ENCODE assay signal across 16 mouse cellular contexts in genomic region chr11:36090210-36090609, GRCm38 (mm10).
A peak's percentile ranks its signal among the peaks of the same experiment; 100 is the strongest.
DNase-seq lines count a peak whose midpoint lies in the region; TF ChIP-seq lines count a peak whose summit lies in the region.
"Had no signal": no experiment of that assay in that cellular context is flagged by ENCODE, and none has a peak within 500 bp of the region (broad histone marks: within the 10 kb centered on the region; RNA-seq: fewer than 3 reads in every experiment).

No protein-coding gene starts in this region.

- TF ChIP-seq CTCF in layer of hippocampus, adult 2 months (conservative IDR thresholded peaks at IDR 0.05): no peak

- no peak overlapping the region for H3K27ac ChIP-seq in layer of hippocampus, adult 2 months
- H3K27ac ChIP-seq: left cerebral cortex, adult 2 months; liver, embryonic 13.5 days; neural tube, embryonic 12.5 days had no signal

- intact Hi-C loops in left cerebral cortex, postnatal 25 days (cut with DNase I): no loop called here

- DNase-seq in adrenal gland, postnatal 10 days: peak; percentile 31
- no peak for DNase-seq in adrenal gland, adult 8-10 months
- peak; percentile 44 to 50 for DNase-seq in kidney, postnatal 4 days
- DNase-seq in kidney, adult 18-20 months: no peak
- DNase-seq in forelimb bud, embryonic 11.5 days (ENCODE audit: low read depth, low spot score): peak; percentile 61
- no peak for DNase-seq in left cerebral cortex, postnatal 25 days (ENCODE audit: low spot score in 2 of 2)
- no peak for DNase-seq in layer of hippocampus, adult 2 months (ENCODE audit: low spot score in 2 of 2)
- DNase-seq in natural killer cell, adult 2 months (ENCODE audit: low spot score in 2 of 2): no peak
- DNase-seq: heart, adult 18-20 months; heart, postnatal 36 days; liver, embryonic 13.5 days; lung, postnatal 4 days; midbrain, embryonic 14.5 days; spleen, adult 18-20 months had no signal

- H3K4me3 ChIP-seq in layer of hippocampus, adult 2 months: no peak overlapping the region
- H3K4me3 ChIP-seq: left cerebral cortex, adult 2 months; liver, embryonic 13.5 days; neural tube, embryonic 12.5 days had no signal

Comparison
In these comparisons a context has a peak if more than half of its experiments do, and no peak if none do; other contexts are left out.
1. DNase-seq: peak in adrenal gland, postnatal 10 days (single experiment), kidney, postnatal 4 days (2 of 2) and forelimb bud, embryonic 11.5 days (single experiment); none in adrenal gland, adult 8-10 months (single experiment), kidney, adult 18-20 months (single experiment), left cerebral cortex, postnatal 25 days (0 of 2), layer of hippocampus, adult 2 months (0 of 2) and natural killer cell, adult 2 months (0 of 2).